Mouse (Mus musculus) lung, postnatal 4 days (tissue): ENCODE measurements around the gene Uqcc2.
A peak's percentile ranks its signal among the peaks of the same experiment; 100 is the strongest.

ENCODE experiments used
- DNase-seq, 2 experiments: peaks; one replicate each; pipeline ENCODE4 v3.0.0; 2021

Uqcc2 gene

GRCm38 (mm10) chr17:27154256-27154655, 20.5 kb upstream of the Uqcc2 start:
- DNase-seq = no peak

- peak in 1 of 2 experiments; percentile 43 for DNase-seq
Measured at GRCm38 (mm10) chr17:27153773-27154193, 20.1 kb upstream of the Uqcc2 start.

GRCm38 (mm10) chr17:27152976-27153723, 19.4 kb upstream of the Uqcc2 start:
- no peak for DNase-seq

GRCm38 (mm10) chr17:27151411-27151810, 17.7 kb upstream of the Uqcc2 start:
- peak in 1 of 2 experiments; percentile 44 for DNase-seq

- DNase-seq = no peak
Measured at GRCm38 (mm10) chr17:27150871-27151270, 17.2 kb upstream of the Uqcc2 start.

- DNase-seq = no peak
Measured at GRCm38 (mm10) chr17:27146323-27146923, 12.7 kb upstream of the Uqcc2 start.

GRCm38 (mm10) chr17:27144152-27144551, 10.4 kb upstream of the Uqcc2 start:
- no peak for DNase-seq

GRCm38 (mm10) chr17:27141971-27142450, 8.3 kb upstream of the Uqcc2 start:
- DNase-seq = peak in 1 of 2 experiments; percentile 46

- DNase-seq = peak in 1 of 2 experiments; percentile 83
Measured at GRCm38 (mm10) chr17:27140262-27140661, 6.5 kb upstream of the Uqcc2 start.

- DNase-seq = no peak
Measured at GRCm38 (mm10) chr17:27139304-27139703, 5.6 kb upstream of the Uqcc2 start.

GRCm38 (mm10) chr17:27138396-27138795, 4.7 kb upstream of the Uqcc2 start:
- no peak for DNase-seq

GRCm38 (mm10) chr17:27134715-27135114, 999 bp upstream of the Uqcc2 start:
- DNase-seq = no peak

GRCm38 (mm10) chr17:27134187-27134586, 471 bp upstream of the Uqcc2 start:
- DNase-seq = no peak

- no peak for DNase-seq
Measured at GRCm38 (mm10) chr17:27132238-27132637, 1.5 kb downstream of the Uqcc2 start.

GRCm38 (mm10) chr17:27131240-27131665, 2.5 kb downstream of the Uqcc2 start:
- no peak for DNase-seq

GRCm38 (mm10) chr17:27130246-27130645, 3.5 kb downstream of the Uqcc2 start:
- no peak for DNase-seq

- no peak for DNase-seq
Measured at GRCm38 (mm10) chr17:27129819-27130218, 3.9 kb downstream of the Uqcc2 start.

- DNase-seq = no peak
Measured at GRCm38 (mm10) chr17:27129291-27129690, 4.4 kb downstream of the Uqcc2 start.

GRCm38 (mm10) chr17:27128189-27128588, 5.5 kb downstream of the Uqcc2 start:
- DNase-seq = no peak

- no peak for DNase-seq
Measured at GRCm38 (mm10) chr17:27126974-27127373, 6.7 kb downstream of the Uqcc2 start.

- no peak for DNase-seq
Measured at GRCm38 (mm10) chr17:27125669-27126202, 8.0 kb downstream of the Uqcc2 start.

- DNase-seq = peak; percentile 75 to 86
Measured at GRCm38 (mm10) chr17:27125185-27125584, 8.5 kb downstream of the Uqcc2 start.

GRCm38 (mm10) chr17:27123813-27124375, 9.8 kb downstream of the Uqcc2 start:
- DNase-seq = no peak

- no peak for DNase-seq
Measured at GRCm38 (mm10) chr17:27123103-27123502, 10.6 kb downstream of the Uqcc2 start.
